Mouse (Mus musculus) gastrocnemius, postnatal 36 days (tissue): ENCODE measurements around the gene Morn5. TPM values are rescaled to one million over a fixed set of nuclear protein-coding genes. Genes with fewer than 3 reads are reported as not detected.
A peak's percentile ranks its signal among the peaks of the same experiment; 100 is the strongest.

Experiments used
- DNase-seq, 2 experiments: peaks; one replicate each; pipeline ENCODE4 v3.0.0; 2022
- intact Hi-C: fragments of 180-260 bp; cut with DNase I; formaldehyde crosslinking; loops from one replicate; pipeline ENCODE4 v1.15.1; 2025
- total RNA-seq, 2 experiments: library from RNA; stranded (reverse); gene quantifications; 2 replicates each; pipeline ENCODE4 v1.2.3; 2021

Gene Morn5
- total RNA-seq, 2 experiments from 2014 or later, result not detected

DNA sequence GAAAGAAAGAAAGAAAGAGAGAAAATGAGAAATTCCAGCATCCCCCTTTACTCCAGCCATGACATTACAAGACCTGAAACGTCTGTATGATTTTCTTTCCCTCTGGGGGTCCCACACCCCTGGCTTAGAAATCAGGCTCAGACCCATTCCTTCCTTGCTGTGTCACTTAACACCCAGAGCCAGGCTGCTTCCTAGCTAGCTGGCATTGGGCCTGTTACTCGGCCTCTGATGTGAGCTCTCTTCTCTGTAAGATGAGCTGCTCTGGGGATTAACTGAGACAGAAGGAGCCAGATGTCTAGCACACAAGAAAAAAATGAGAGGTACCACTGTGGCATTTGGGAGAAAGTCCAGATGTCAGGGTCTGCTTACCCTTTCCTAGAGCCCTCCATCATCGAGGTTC is 7.0 kb downstream of the Morn5 start:
- intact Hi-C loops, result no loop called here
- DNase-seq, result peak in 1 of 2 experiments; percentile 33

DNA sequence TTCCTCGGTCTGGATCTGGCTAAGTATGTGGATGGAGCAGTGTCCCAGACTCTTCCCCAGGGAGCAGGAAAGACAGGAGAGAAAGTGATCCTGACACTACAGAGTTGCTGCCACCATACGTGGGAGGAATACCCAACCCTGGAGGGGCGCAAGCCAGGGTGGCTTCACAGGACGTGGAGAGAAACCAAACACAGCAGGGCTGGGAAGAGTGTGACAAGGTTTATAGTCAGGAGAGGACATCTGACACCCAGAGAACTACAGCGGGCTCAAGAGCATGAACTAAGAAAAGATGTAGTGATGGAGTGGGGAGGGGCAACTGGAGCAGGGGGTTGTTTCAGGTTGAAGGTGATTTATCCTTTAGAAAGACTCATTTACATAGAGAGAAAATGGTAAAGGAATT is 12.2 kb downstream of the Morn5 start:
- intact Hi-C loops, result no loop called here
- no peak for DNase-seq

GRCm38 (mm10) chr2:36067132-36067531 is 17.9 kb downstream of the Morn5 start:
- intact Hi-C loops, result no loop called here

GRCm38 (mm10) chr2:36071660-36072305 is 22.5 kb downstream of the Morn5 start:
- intact Hi-C loops, result no loop called here
- DNase-seq, result no peak

More at GRCm38 (mm10) chr2:36067132-36067531, 17.9 kb downstream of the Morn5 start:
- no peak for DNase-seq

GRCm38 (mm10) chr2:36073781-36074180 is 24.5 kb downstream of the Morn5 start:
- no peak for DNase-seq
- intact Hi-C loops, result no loop called here

DNA sequence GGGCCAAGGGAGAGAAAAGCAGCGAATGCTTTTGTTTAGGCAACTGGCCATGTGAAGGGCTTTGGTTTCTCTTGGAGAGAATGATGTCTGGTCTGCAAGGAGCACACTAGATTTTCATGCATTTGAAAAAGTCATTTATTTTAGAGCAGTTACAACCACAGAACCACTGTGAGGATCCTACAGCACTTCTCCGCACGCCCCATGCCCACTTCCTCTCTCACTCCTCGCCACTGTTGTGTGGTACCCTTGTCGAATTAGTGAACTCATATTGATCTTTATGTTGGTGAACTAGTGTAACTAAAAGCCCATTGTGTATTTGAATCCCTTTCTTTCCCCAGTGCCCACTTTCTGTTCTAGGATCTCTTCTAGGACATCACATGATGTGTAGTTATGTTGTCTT is 26.0 kb downstream of the Morn5 start:
- no peak for DNase-seq

GRCm38 (mm10) chr2:36077160-36077761 is 28.0 kb downstream of the Morn5 start:
- intact Hi-C loops, result no loop called here
- DNase-seq, result no peak

More for the DNA sequence above, 26.0 kb downstream of the Morn5 start:
- intact Hi-C loops, result no loop called here

GRCm38 (mm10) chr2:36081446-36081845 is 32.2 kb downstream of the Morn5 start:
- DNase-seq, result no peak
- intact Hi-C loops, result no loop called here

DNA sequence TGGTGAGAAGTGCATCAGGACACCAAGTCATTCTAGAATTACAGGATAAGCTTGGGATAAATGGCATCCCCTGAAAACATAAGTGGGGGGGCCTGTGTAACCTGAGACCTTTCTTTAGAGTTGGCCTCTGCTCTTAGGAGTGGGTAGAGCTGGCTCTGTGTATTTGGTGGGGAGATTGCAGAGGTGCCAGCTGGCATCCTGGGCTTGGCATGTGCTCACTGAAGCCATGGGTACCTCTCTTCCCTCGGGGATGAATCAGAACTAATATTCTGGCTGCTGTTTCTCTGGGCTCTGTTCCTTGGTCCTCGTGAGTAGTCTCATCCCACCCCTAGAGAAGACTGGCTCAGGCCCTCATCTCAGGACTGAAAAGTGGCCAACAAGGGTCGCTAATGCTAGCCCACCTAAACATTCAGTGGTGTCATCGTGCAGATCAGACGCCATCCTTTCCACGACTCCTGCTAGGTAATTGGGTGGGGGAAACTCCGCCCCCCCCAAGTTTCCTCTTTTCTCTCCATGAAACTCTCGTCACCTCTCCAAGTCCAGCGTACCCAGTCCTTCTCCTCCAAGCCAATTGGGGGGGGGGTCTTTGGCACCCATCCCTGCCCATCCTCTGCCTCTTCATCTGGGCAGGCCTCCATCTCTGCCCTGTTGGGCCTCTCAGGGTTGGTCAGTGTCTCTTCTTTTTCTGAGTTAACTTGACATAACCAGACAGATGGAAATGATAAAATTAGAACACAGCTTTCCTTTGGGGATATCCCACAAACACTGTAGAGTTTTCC is 33.7 kb downstream of the Morn5 start:
- DNase-seq, result no peak
- intact Hi-C loops, result no loop called here

DNA sequence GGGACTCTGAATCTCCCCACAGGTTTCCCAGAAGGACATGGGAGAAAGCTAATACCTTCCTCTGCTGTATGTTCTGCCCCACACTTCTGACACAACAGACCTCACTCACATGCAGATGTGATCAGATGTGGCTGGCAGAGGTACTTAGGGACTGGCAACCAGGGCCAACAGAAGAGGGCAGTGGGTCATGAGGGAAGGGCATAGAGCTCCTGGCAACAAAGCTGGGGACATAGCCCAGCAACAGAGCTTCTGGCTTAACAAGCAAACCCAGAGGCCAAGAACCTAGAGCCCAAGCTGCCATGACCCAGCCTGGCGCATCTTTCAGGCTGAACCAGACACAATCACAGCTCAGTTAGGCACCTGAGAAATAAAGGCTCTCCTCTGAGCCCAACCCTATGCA is 35.8 kb downstream of the Morn5 start:
- intact Hi-C loops, result no loop called here
- no peak for DNase-seq

GRCm38 (mm10) chr2:36089190-36089589 is 39.9 kb downstream of the Morn5 start:
- DNase-seq, result no peak
- intact Hi-C loops, result no loop called here

DNA sequence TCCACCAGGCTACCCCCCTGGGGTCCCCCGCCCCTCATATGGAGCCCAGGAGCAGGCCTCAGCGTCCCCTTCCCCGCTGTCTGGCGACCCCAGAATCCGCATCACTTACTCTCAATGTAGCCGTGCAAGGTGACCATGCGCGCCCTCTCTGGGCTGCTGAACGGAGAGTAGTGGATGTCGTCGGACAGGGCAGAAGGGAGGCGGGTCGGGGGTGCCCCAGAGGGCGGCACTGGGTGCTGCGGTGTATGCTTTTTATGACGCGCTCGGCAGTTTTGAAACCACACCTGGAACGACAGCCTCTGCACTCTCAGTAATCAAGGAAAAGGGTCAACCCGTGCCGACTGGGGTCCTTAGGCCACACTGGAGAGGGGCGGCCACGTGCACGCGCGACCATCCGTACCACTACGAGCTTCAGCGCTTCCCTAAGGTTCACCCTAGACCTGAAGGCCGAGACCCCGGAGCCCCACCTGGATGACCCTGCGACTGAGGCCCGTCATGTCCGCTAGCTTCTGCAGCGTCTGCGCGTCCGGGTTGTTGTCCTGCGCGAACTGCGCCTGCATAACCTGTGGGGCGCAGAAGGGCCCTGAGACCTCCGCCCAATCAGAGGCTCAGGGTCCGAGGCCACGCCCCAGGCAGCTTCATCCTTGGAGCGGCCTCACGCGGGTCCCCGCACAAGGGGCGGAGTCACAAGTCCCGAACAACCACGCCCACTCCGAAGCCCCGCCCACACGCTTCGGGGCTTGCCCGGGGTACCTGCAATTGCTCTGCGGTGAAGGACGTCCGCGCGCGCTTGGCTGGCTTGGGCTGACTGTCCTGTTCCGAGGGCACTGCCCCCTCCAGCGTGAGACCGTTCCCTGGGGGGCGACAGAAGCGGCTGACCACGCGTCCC is 41.8 kb downstream of the Morn5 start:
- DNase-seq, result no peak
- intact Hi-C loops, result no loop called here

DNA sequence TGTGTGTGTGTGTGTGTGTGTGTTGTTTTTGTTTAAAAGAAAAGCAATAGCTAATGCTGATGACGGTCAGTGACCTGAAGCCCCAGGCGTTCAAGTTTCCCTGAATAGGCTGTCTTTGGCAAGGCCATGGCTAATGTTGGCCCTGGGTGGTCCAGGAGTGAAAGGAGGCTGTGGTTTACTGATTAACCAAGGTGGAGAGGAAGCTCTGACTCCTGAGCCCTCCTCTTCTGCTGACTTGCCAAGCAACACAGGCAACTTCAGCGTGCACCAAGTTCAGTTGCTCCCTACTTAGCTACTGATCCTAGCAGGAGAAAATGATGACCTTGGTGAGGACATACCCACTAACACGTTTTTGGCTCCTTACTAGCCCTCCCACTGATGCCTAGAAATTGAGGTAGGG is 43.5 kb downstream of the Morn5 start:
- DNase-seq, result no peak
- intact Hi-C loops, result no loop called here

DNA sequence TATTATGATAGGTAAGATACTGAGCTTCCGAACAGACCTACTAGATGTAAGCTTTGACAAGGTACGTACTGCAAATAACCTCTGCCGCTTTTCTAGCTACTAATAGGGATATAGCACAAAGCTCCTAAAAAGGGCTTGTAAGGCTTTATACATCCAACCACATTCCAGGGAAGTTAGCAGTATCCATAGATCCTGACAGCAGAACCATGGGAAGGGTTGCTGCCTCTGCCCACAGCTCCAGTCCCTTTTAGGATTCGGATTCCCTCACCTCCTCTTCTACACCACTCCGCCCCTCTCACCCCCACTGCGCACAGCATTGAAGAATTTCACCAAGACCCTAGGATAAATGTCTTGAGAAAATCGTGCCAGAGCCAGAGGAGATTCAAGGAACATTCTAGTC is 44.0 kb downstream of the Morn5 start:
- intact Hi-C loops, result no loop called here
- no peak for DNase-seq

- intact Hi-C loops, result no loop called here
- no peak for DNase-seq
Observed at GRCm38 (mm10) chr2:36093914-36094475, 44.7 kb downstream of the Morn5 start.

GRCm38 (mm10) chr2:36097129-36097815 is 48.0 kb downstream of the Morn5 start:
- intact Hi-C loops, result no loop called here
- no peak for DNase-seq

GRCm38 (mm10) chr2:36098021-36098420 is 48.8 kb downstream of the Morn5 start:
- intact Hi-C loops, result no loop called here
- DNase-seq, result no peak

DNA sequence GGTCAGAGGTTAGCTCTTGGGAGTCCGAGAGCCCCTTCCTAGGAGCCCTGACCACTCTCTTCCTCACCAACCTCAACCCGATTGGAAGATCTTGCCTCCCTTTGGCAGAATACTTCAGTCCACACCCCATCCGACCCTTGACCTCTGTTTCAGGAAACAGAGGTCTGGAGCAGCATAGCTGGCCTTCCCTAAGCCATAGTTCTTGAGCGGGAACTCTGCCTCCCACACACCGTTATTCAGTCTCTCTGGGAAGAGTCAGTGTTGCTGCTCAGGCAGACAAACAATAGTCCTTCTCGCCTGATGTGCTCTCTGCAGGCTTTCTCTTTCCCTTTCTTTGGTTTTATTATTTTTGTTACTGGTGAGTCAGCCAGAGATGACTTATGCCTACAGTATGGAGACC is 50.5 kb downstream of the Morn5 start:
- DNase-seq, result no peak
- intact Hi-C loops, result no loop called here

GRCm38 (mm10) chr2:36101866-36102558 is 52.8 kb downstream of the Morn5 start:
- intact Hi-C loops, result no loop called here
- no peak for DNase-seq
